9 mouse cellular contexts compared by ENCODE assay signal in genomic region chr12:52001544-52001943, GRCm38 (mm10). TPM values are rescaled to one million over a fixed set of nuclear protein-coding genes. Genes with fewer than 3 reads are reported as not detected.
DNase-seq lines count a peak whose midpoint lies in the region; ATAC-seq and TF ChIP-seq lines count a peak whose summit lies in the region.
"Had no signal": no experiment of that assay in that cellular context is flagged by ENCODE, and none has a peak within 500 bp of the region (broad histone marks: within the 10 kb centered on the region; RNA-seq: fewer than 3 reads in every experiment).

No protein-coding gene starts in this region.

- DNase-seq in A20 (ENCODE audit: low read depth, low spot score) (peak; percentile 72), MEL-GATA-1-ER (ENCODE audit: extremely low read depth, low read depth) (peak; percentile 59)
- peak; percentile 65 for DNase-seq in cerebellum, adult 9-11 months
- peak; percentile 36 to 40 for DNase-seq in frontal cortex, postnatal 10 days (ENCODE audit: low spot score in 2 of 2)
- DNase-seq in kidney, postnatal 0 days (ENCODE audit: low spot score), result peak; percentile 90
- DNase-seq in lung, adult 2 months, result peak; percentile 14
- peak; percentile 64 for DNase-seq in retina, adult 2 months (ENCODE audit: low read depth, low spot score)
- DNase-seq in testis, postnatal 14 days (ENCODE audit: low spot score), result no peak

- WGBS in kidney, postnatal 0 days, result 18% methylated on average over 4 of the region's 4 CpGs
- WGBS in lung, adult 2 months, result 5% methylated on average over 4 of the region's 4 CpGs

- H3K4me2 ChIP-seq in kidney, postnatal 0 days (ENCODE audit: low read length), result no peak overlapping the region
- H3K4me2 ChIP-seq: stomach, embryonic 15.5 days had no signal

- H3K4me1 ChIP-seq in kidney, postnatal 0 days (replicated peaks; ENCODE audit: insufficient read depth, low read length), result no peaks in the 10 kb centered on the region
- H3K4me1 ChIP-seq in lung, adult 2 months (ENCODE audit: control insufficient read depth, insufficient read depth, low read length), result no peaks in the 10 kb centered on the region; the same call in 1 of the 2 replicates
- H3K4me1 ChIP-seq: stomach, embryonic 15.5 days had no signal

- no peaks in the 10 kb centered on the region for H3K27me3 ChIP-seq in kidney, postnatal 0 days (ENCODE audit: insufficient read depth, low read length)
- H3K27me3 ChIP-seq: stomach, embryonic 15.5 days had no signal

- peak; percentile 84 for TF ChIP-seq CTCF in kidney, postnatal 0 days (IDR thresholded peaks at IDR 0.05; ENCODE audit: low read depth)
- TF ChIP-seq CTCF in lung, adult 2 months (IDR thresholded peaks at IDR 0.05; ENCODE audit: insufficient read depth, low read length), result peak; percentile 20; the same call in 1 of the 2 replicates

- no peaks in the 10 kb centered on the region for H3K9me3 ChIP-seq in kidney, postnatal 0 days (replicated peaks; ENCODE audit: low read length)
- H3K9me3 ChIP-seq: stomach, embryonic 15.5 days had no signal

- no peak for TF ChIP-seq POLR2A in lung, adult 2 months (IDR thresholded peaks at IDR 0.05; ENCODE audit: borderline replicate concordance, extremely low read depth, low read depth, low read length)

- H3K27ac ChIP-seq in kidney, postnatal 0 days, result no peak overlapping the region
- H3K27ac ChIP-seq: stomach, embryonic 15.5 days had no signal

- ATAC-seq in kidney, postnatal 0 days (replicated peaks; ENCODE audit: low FRiP score, low read depth), result 0 out of 2 replicates have a peak, but pooled peaks have one; percentile 44

- H3K36me3 ChIP-seq in kidney, postnatal 0 days (ENCODE audit: insufficient read depth, low read length), result peaks cover 13% of the 10 kb centered on the region; the same call in 1 of the 2 replicates

- no peak overlapping the region for H3K9ac ChIP-seq in kidney, postnatal 0 days (ENCODE audit: low read depth, low read length)
- H3K9ac ChIP-seq: stomach, embryonic 15.5 days had no signal

- no peak overlapping the region for H3K4me3 ChIP-seq in kidney, postnatal 0 days (replicated peaks; ENCODE audit: low read depth, low read length)
- H3K4me3 ChIP-seq in lung, adult 2 months (replicated peaks; ENCODE audit: extremely low read depth, low read depth, low read length), result no peak overlapping the region
- H3K4me3 ChIP-seq: stomach, embryonic 15.5 days had no signal

RNA-seq across cellular contexts. Expression of gene Dtd2, which starts 4.8 kb away (rescaled TPM):
- 31.2 and 34.5 TPM in 2 replicates for polyA plus RNA-seq in kidney, postnatal 0 days (2015; fragmentation: Nextera tagmentation; extraction: Ambion mirVana)
- 4.6 and 6.8 TPM in 2 replicates for polyA plus RNA-seq in lung, adult 2 months (2012; rRNA removed)

RNA-seq across cellular contexts. Expression of gene Gpr33, which starts 26.3 kb away (rescaled TPM):
- not detected in 2 replicates for polyA plus RNA-seq in kidney, postnatal 0 days (2015; fragmentation: Nextera tagmentation; extraction: Ambion mirVana)
- 0.40 and 0.62 TPM in 2 replicates for polyA plus RNA-seq in lung, adult 2 months (2012; rRNA removed)
- polyA plus RNA-seq: stomach, embryonic 15.5 days had no signal

RNA-seq across cellular contexts. Expression of gene Heatr5a, which starts 30.4 kb away (rescaled TPM):
- polyA plus RNA-seq in kidney, postnatal 0 days (2015; fragmentation: Nextera tagmentation; extraction: Ambion mirVana), result 3.7 and 4.3 TPM in 2 replicates
- 35.0 and 50.4 TPM in 2 replicates for polyA plus RNA-seq in lung, adult 2 months (2012; rRNA removed)
